Mouse (Mus musculus): ENCODE data around the gene Dnajb4. TPM values are rescaled to one million over a fixed set of nuclear protein-coding genes. Genes with fewer than 3 reads are reported as not detected.

The Dnajb4 gene
- polyA plus RNA-seq, 1 experiment from 2014 or later, result 40.0 TPM

- no peaks in the 10 kb centered on the region for H3K9me3 ChIP-seq (ENCODE audit: control insufficient read depth, low read length)
- WGBS, result 61% methylated on average over 10 of the region's 10 CpGs
- no peaks in the 10 kb centered on the region for H3K27me3 ChIP-seq (ENCODE audit: control insufficient read depth, insufficient read depth, low read length)
- no peak overlapping the region for H3K9ac ChIP-seq
- no peaks in the 10 kb centered on the region for H3K36me3 ChIP-seq (replicated peaks; ENCODE audit: control insufficient read depth, insufficient read depth)
- no peak overlapping the region for H3K27ac ChIP-seq
- no peak overlapping the region for H3K4me3 ChIP-seq (replicated peaks; ENCODE audit: low read length)
- no peak for DNase-seq (ENCODE audit: low spot score)
- no peak overlapping the region for H3K4me2 ChIP-seq (replicated peaks)
- H3K4me1 ChIP-seq (replicated peaks; ENCODE audit: control insufficient read depth, insufficient read depth, low read length), result no peaks in the 10 kb centered on the region
- peak; percentile 42; the same call in 1 of the 2 replicates for ATAC-seq (ENCODE audit: low FRiP score)
These were observed 51.5 kb downstream of the Dnajb4 start for GRCm38 (mm10) chr3:152158344-152159291.

GRCm38 (mm10) chr3:152156816-152157496, 53.1 kb downstream of the Dnajb4 start:
- H3K4me1 ChIP-seq (replicated peaks; ENCODE audit: control insufficient read depth, insufficient read depth, low read length), result no peaks in the 10 kb centered on the region
- no peaks in the 10 kb centered on the region for H3K27me3 ChIP-seq (ENCODE audit: control insufficient read depth, insufficient read depth, low read length)
- H3K9ac ChIP-seq, result no peak overlapping the region
- ATAC-seq (ENCODE audit: low FRiP score), result no peak
- no peak overlapping the region for H3K27ac ChIP-seq
- H3K4me2 ChIP-seq (replicated peaks), result no peak overlapping the region
- no peaks in the 10 kb centered on the region for H3K36me3 ChIP-seq (replicated peaks; ENCODE audit: control insufficient read depth, insufficient read depth)
- no peaks in the 10 kb centered on the region for H3K9me3 ChIP-seq (ENCODE audit: control insufficient read depth, low read length)
- WGBS, result 72% methylated on average over 23 of the region's 23 CpGs
- H3K4me3 ChIP-seq (replicated peaks; ENCODE audit: low read length), result no peak overlapping the region
- DNase-seq (ENCODE audit: low spot score), result no peak

GRCm38 (mm10) chr3:152155296-152155948, 54.7 kb downstream of the Dnajb4 start:
- no peaks in the 10 kb centered on the region for H3K27me3 ChIP-seq (ENCODE audit: control insufficient read depth, insufficient read depth, low read length)
- WGBS, result 36% methylated on average over 11 of the region's 11 CpGs
- no peak overlapping the region for H3K4me3 ChIP-seq (replicated peaks; ENCODE audit: low read length)
- DNase-seq (ENCODE audit: low spot score) (no peak), ATAC-seq (ENCODE audit: low FRiP score) (no peak)
- H3K9me3 ChIP-seq (ENCODE audit: control insufficient read depth, low read length), result no peaks in the 10 kb centered on the region
- H3K36me3 ChIP-seq (replicated peaks; ENCODE audit: control insufficient read depth, insufficient read depth), result no peaks in the 10 kb centered on the region
- H3K9ac ChIP-seq, result no peak overlapping the region
- H3K4me1 ChIP-seq (replicated peaks; ENCODE audit: control insufficient read depth, insufficient read depth, low read length), result no peaks in the 10 kb centered on the region
- H3K4me2 ChIP-seq (replicated peaks), result no peak overlapping the region
- peak overlapping the region; percentile 3; the same call in 1 of the 2 replicates for H3K27ac ChIP-seq

GRCm38 (mm10) chr3:152154095-152154494, 56.0 kb downstream of the Dnajb4 start:
- Histone ChIP-seq H3K4me2 (replicated peaks) (no peak overlapping the region), H3K36me3 (replicated peaks; ENCODE audit: control insufficient read depth, insufficient read depth) (no peaks in the 10 kb centered on the region), H3K27ac (no peak overlapping the region), H3K4me1 (replicated peaks; ENCODE audit: control insufficient read depth, insufficient read depth, low read length) (no peaks in the 10 kb centered on the region), H3K4me3 (replicated peaks; ENCODE audit: low read length) (no peak overlapping the region), H3K9ac (no peak overlapping the region), H3K27me3 (ENCODE audit: control insufficient read depth, insufficient read depth, low read length) (no peaks in the 10 kb centered on the region), H3K9me3 (ENCODE audit: control insufficient read depth, low read length) (no peaks in the 10 kb centered on the region)
- ATAC-seq (ENCODE audit: low FRiP score), result no peak
- 93% methylated on average over 5 of the region's 5 CpGs for WGBS
- DNase-seq (ENCODE audit: low spot score), result no peak

- 82% methylated on average over 2 of the region's 2 CpGs for WGBS
- H3K27me3 ChIP-seq (ENCODE audit: control insufficient read depth, insufficient read depth, low read length), result no peaks in the 10 kb centered on the region
- DNase-seq (ENCODE audit: low spot score) (no peak), ATAC-seq (ENCODE audit: low FRiP score) (no peak)
- no peak overlapping the region for H3K9ac ChIP-seq
- no peak overlapping the region for H3K4me2 ChIP-seq (replicated peaks)
- no peaks in the 10 kb centered on the region for H3K36me3 ChIP-seq (replicated peaks; ENCODE audit: control insufficient read depth, insufficient read depth)
- no peak overlapping the region for H3K27ac ChIP-seq
- no peaks in the 10 kb centered on the region for H3K9me3 ChIP-seq (ENCODE audit: control insufficient read depth, low read length)
- H3K4me1 ChIP-seq (replicated peaks; ENCODE audit: control insufficient read depth, insufficient read depth, low read length), result no peaks in the 10 kb centered on the region
- no peak overlapping the region for H3K4me3 ChIP-seq (replicated peaks; ENCODE audit: low read length)
These were observed 57.0 kb downstream of the Dnajb4 start for GRCm38 (mm10) chr3:152153152-152153551.

GRCm38 (mm10) chr3:152152483-152152804, 57.7 kb downstream of the Dnajb4 start:
- no peak overlapping the region for H3K4me3 ChIP-seq (replicated peaks; ENCODE audit: low read length)
- H3K4me1 ChIP-seq (replicated peaks; ENCODE audit: control insufficient read depth, insufficient read depth, low read length), result no peaks in the 10 kb centered on the region
- no peak overlapping the region for H3K9ac ChIP-seq
- H3K36me3 ChIP-seq (replicated peaks; ENCODE audit: control insufficient read depth, insufficient read depth), result no peaks in the 10 kb centered on the region
- no peak overlapping the region for H3K4me2 ChIP-seq (replicated peaks)
- no peaks in the 10 kb centered on the region for H3K9me3 ChIP-seq (ENCODE audit: control insufficient read depth, low read length)
- no peak overlapping the region for H3K27ac ChIP-seq
- 93% methylated on average over 1 of the region's 1 CpGs for WGBS
- H3K27me3 ChIP-seq (ENCODE audit: control insufficient read depth, insufficient read depth, low read length), result no peaks in the 10 kb centered on the region
- ATAC-seq (ENCODE audit: low FRiP score) (no peak), DNase-seq (ENCODE audit: low spot score) (no peak)

GRCm38 (mm10) chr3:152151725-152152482, 58.2 kb downstream of the Dnajb4 start:
- Histone ChIP-seq H3K4me3 (replicated peaks; ENCODE audit: low read length) (no peak overlapping the region), H3K27me3 (ENCODE audit: control insufficient read depth, insufficient read depth, low read length) (no peaks in the 10 kb centered on the region), H3K4me2 (replicated peaks) (peak overlapping the region; percentile 28), H3K36me3 (replicated peaks; ENCODE audit: control insufficient read depth, insufficient read depth) (no peaks in the 10 kb centered on the region), H3K27ac (no peak overlapping the region), H3K4me1 (replicated peaks; ENCODE audit: control insufficient read depth, insufficient read depth, low read length) (no peaks in the 10 kb centered on the region), H3K9ac (no peak overlapping the region), H3K9me3 (ENCODE audit: control insufficient read depth, low read length) (no peaks in the 10 kb centered on the region)
- DNase-seq (ENCODE audit: low spot score), result no peak
- ATAC-seq (ENCODE audit: low FRiP score), result no peak
- WGBS, result 61% methylated on average over 28 of the region's 29 CpGs

GRCm38 (mm10) chr3:152149863-152150262, 60.2 kb downstream of the Dnajb4 start:
- WGBS, result 72% methylated on average over 3 of the region's 3 CpGs
- Histone ChIP-seq H3K4me3 (replicated peaks; ENCODE audit: low read length) (no peak overlapping the region), H3K4me1 (replicated peaks; ENCODE audit: control insufficient read depth, insufficient read depth, low read length) (no peaks in the 10 kb centered on the region), H3K36me3 (replicated peaks; ENCODE audit: control insufficient read depth, insufficient read depth) (no peaks in the 10 kb centered on the region), H3K27me3 (ENCODE audit: control insufficient read depth, insufficient read depth, low read length) (no peaks in the 10 kb centered on the region), H3K9me3 (ENCODE audit: control insufficient read depth, low read length) (no peaks in the 10 kb centered on the region), H3K9ac (no peak overlapping the region), H3K4me2 (replicated peaks) (no peak overlapping the region), H3K27ac (no peak overlapping the region)
- DNase-seq (ENCODE audit: low spot score), result no peak
- ATAC-seq (ENCODE audit: low FRiP score), result no peak

- WGBS, result 81% methylated on average over 7 of the region's 7 CpGs
- Histone ChIP-seq H3K4me2 (replicated peaks) (no peak overlapping the region), H3K27ac (no peak overlapping the region), H3K4me1 (replicated peaks; ENCODE audit: control insufficient read depth, insufficient read depth, low read length) (no peaks in the 10 kb centered on the region), H3K9me3 (ENCODE audit: control insufficient read depth, low read length) (no peaks in the 10 kb centered on the region), H3K36me3 (replicated peaks; ENCODE audit: control insufficient read depth, insufficient read depth) (no peaks in the 10 kb centered on the region), H3K4me3 (replicated peaks; ENCODE audit: low read length) (no peak overlapping the region), H3K27me3 (ENCODE audit: control insufficient read depth, insufficient read depth, low read length) (no peaks in the 10 kb centered on the region), H3K9ac (no peak overlapping the region)
- no peak for DNase-seq (ENCODE audit: low spot score)
- ATAC-seq (ENCODE audit: low FRiP score), result no peak
These were observed 60.7 kb downstream of the Dnajb4 start for GRCm38 (mm10) chr3:152149449-152149848.
